Comparison of ENCODE assay signal across 20 mouse cellular contexts in genomic region chr9:61795910-61796309, GRCm38 (mm10).
"Had no signal": no experiment of that assay in that cellular context is flagged by ENCODE, and none has a peak within 500 bp of the region (broad histone marks: within the 10 kb centered on the region; RNA-seq: fewer than 3 reads in every experiment).

No protein-coding gene starts in this region.

- ATAC-seq: hindbrain, postnatal 0 days; inflammation-experienced regulatory T-cells, adult 6 months; liver, postnatal 0 days; lung, postnatal 0 days had no signal

- H3K4me1 ChIP-seq: liver, embryonic 13.5 days; megakaryocyte, embryonic 14.5 days; midbrain, embryonic 10.5 days; neural tube, embryonic 12.5 days; neural tube, embryonic 15.5 days had no signal

- H3K9me3 ChIP-seq: liver, embryonic 13.5 days; neural tube, embryonic 15.5 days had no signal

- H3K4me3 ChIP-seq: limb, embryonic 10.5 days; limb, embryonic 13.5 days; liver, embryonic 13.5 days; megakaryocyte, embryonic 14.5 days; midbrain, embryonic 10.5 days; neural tube, embryonic 12.5 days; neural tube, embryonic 15.5 days had no signal

- H3K4me2 ChIP-seq: limb, embryonic 13.5 days; liver, embryonic 13.5 days; neural tube, embryonic 12.5 days; neural tube, embryonic 15.5 days had no signal

- H3K27me3 ChIP-seq: limb, embryonic 13.5 days; liver, embryonic 13.5 days; neural tube, embryonic 12.5 days; neural tube, embryonic 15.5 days had no signal

- H3K36me3 ChIP-seq: limb, embryonic 10.5 days; limb, embryonic 13.5 days; liver, embryonic 13.5 days; midbrain, embryonic 10.5 days; neural tube, embryonic 12.5 days; neural tube, embryonic 15.5 days had no signal

- H3K9ac ChIP-seq: limb, embryonic 13.5 days; liver, embryonic 13.5 days; liver, postnatal 0 days; neural tube, embryonic 12.5 days; neural tube, embryonic 15.5 days had no signal

- DNase-seq: kidney, adult 18-20 months; kidney, adult 9 months; kidney, postnatal 14 days; kidney, postnatal 4 days; liver; liver, embryonic 13.5 days; liver, postnatal 0 days; midbrain, embryonic 14.5 days; thymus, adult 2 months; thymus, postnatal 14 days; thymus, postnatal 4 days had no signal

- H3K27ac ChIP-seq: hindbrain, postnatal 0 days; limb, embryonic 10.5 days; limb, embryonic 13.5 days; liver, embryonic 13.5 days; midbrain, embryonic 10.5 days; neural tube, embryonic 12.5 days; neural tube, embryonic 15.5 days had no signal
